Mouse (Mus musculus) lung, embryonic 16.5 days (tissue): ENCODE results near the gene Mkrn1. TPM values are rescaled to one million over a fixed set of nuclear protein-coding genes. Genes with fewer than 3 reads are reported as not detected.

Source experiments
- ATAC-seq: fragments of 200-750 bp; cut with Nextera tagmentation; 2 replicates; pipeline ENCODE4 v1.8.0; 2017; ENCODE audit warnings: low read depth, mild to moderate bottlenecking, moderate library complexity
- H3K27ac ChIP-seq: fragments of 300-500 bp; sonication (generic); 2 replicates; pipeline ENCODE4 v1.5.1; 2014; ENCODE audit warnings: mild to moderate bottlenecking, control low read depth, low read length
- H3K27me3 ChIP-seq: fragments of 300-500 bp; sonication (generic); 2 replicates; pipeline ENCODE4 v1.6.1; 2014; ENCODE audit warnings: low read depth, low read length, mixed read lengths; ENCODE audit not compliant: control insufficient read depth, insufficient read depth
- H3K36me3 ChIP-seq: fragments of 300-500 bp; sonication (generic); 2 replicates; pipeline ENCODE4 v1.6.1; 2014; ENCODE audit warnings: low read length; ENCODE audit not compliant: control insufficient read depth, insufficient read depth
- H3K4me1 ChIP-seq: fragments of 300-500 bp; sonication (generic); replicated peaks from 2 replicates; pipeline ENCODE4 v1.6.1; 2014; ENCODE audit warnings: low read length, mixed read lengths; ENCODE audit not compliant: control insufficient read depth, insufficient read depth
- H3K4me2 ChIP-seq: fragments of 300-500 bp; sonication (generic); 2 replicates; pipeline ENCODE4 v1.6.1; 2014; ENCODE audit warnings: low read depth, low read length, control low read depth
- H3K4me3 ChIP-seq: fragments of 300-500 bp; sonication (generic); 2 replicates; pipeline ENCODE4 v1.5.1; 2014; ENCODE audit warnings: mild to moderate bottlenecking, low read length, control low read depth
- H3K9ac ChIP-seq: fragments of 300-500 bp; sonication (generic); 2 replicates; pipeline ENCODE4 v1.6.1; 2014; ENCODE audit warnings: low read length, control low read depth
- H3K9me3 ChIP-seq: fragments of 300-500 bp; sonication (generic); 2 replicates; pipeline ENCODE4 v1.6.1; 2016; ENCODE audit warnings: low read length; ENCODE audit not compliant: control insufficient read depth
- WGBS: fragments of 180-500 bp; shearing (Covaris S2); extraction: QIAGEN DNeasy Blood & Tissue Kit; methylation state at CpG from one replicate; pipeline ENCODE4 v1.1.7; 2014; 5-methylcytosine and 5-hydroxymethylcytosine counted together
- polyA plus RNA-seq: library from polyadenylated mRNA; unstranded; fragments of >200 nt; fragmentation: Nextera tagmentation; extraction: Ambion mirVana; gene quantifications from 2 replicates; pipeline ENCODE4 v1.2.1, GENCODE M21; 2015

Gene Mkrn1
- polyA plus RNA-seq, 1 experiment from 2014 or later = 60.4 TPM

DNA sequence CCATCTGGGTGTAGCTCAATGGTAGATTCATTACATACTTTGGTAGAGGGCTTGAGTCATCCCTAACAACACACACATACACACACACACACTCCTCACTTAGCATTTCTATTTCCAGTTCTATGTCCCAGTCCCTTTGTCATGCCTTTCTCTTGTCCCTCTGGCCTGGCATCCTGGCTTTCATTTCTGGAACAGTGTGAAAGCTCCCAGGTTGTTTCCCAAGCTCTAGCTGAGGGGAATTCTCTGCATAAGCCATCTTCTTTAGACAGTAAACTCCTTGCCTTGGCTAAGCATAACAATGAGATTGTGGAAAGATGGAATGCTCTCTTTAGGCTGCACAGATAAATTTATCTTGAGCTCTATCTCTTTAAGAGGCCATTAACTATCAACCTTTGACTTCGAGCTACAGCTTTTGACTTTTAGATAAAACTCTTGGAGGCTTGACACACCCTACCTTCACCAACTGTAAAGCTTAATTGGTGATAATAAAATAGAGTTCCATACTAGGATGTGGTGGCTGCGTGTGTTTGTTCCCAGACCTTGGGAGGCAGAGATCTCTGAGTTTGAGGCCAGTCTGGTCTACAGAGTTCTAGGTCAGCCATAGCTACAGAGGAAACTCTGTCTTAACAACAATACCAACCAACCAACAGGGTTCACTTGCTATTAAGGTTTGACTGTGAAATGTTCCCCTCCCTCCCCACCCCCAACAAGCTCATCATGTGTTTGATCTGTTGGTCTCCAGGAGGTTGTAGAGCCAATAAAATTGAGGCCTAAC is 14.0 kb upstream of the Mkrn1 start:
- 62% methylated on average over 2 of the region's 2 CpGs for WGBS
- ATAC-seq = no peak

DNA sequence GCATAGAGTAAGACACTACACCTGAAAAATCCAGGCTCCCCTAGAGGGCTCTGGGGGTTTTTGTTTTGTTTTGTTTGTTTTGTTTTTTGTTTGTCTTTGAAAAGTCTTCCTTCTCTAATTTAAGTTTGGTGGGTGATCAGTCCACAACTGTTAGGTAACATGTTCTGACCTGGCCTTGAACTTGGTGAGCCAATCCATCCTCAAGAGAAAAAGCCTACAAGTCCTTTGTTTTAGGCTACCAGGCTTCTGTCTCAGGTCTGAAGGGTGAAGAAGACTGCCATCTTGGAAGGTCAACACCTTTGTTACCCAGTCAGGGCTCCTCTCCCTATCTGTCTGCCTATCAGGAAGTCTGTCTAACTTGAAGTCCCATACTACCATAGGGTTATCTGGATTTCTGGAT is 13.4 kb upstream of the Mkrn1 start:
- Histone ChIP-seq H3K9ac (no peak overlapping the region), H3K4me3 (no peak overlapping the region), H3K9me3 (no peaks in the 10 kb centered on the region), H3K4me2 (no peak overlapping the region), H3K4me1 (no peaks in the 10 kb centered on the region), H3K36me3 (no peaks in the 10 kb centered on the region), H3K27me3 (no peaks in the 10 kb centered on the region), H3K27ac (no peak overlapping the region)
- ATAC-seq = no peak

More for the DNA sequence above, 14.0 kb upstream of the Mkrn1 start:
- Histone ChIP-seq H3K4me2 (no peak overlapping the region), H3K4me1 (no peaks in the 10 kb centered on the region), H3K9ac (no peak overlapping the region), H3K27ac (no peak overlapping the region), H3K27me3 (no peaks in the 10 kb centered on the region), H3K9me3 (no peaks in the 10 kb centered on the region), H3K4me3 (no peak overlapping the region), H3K36me3 (no peaks in the 10 kb centered on the region)

DNA sequence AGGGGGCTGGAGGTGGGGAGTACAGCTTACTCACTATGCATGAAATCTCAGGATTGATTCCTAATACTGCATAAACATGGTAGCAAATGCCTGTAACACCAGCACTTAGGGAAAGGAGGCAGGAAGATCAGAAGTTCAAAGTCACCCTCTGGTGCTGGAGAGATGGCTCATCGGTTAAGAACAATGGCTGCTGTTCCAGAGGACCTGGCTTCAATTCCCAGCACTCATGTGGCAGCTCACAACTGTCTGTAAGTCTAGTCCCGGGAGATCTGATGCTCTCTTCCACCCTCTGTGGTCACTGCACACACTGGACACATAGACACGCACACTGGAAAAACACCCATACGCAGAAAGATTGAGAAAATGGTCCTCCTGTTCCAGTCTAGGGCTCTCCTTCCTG is 12.9 kb upstream of the Mkrn1 start:
- no peak for ATAC-seq
- Histone ChIP-seq H3K9me3 (no peaks in the 10 kb centered on the region), H3K36me3 (no peaks in the 10 kb centered on the region), H3K27ac (no peak overlapping the region), H3K4me2 (no peak overlapping the region), H3K27me3 (no peaks in the 10 kb centered on the region), H3K4me3 (no peak overlapping the region), H3K4me1 (no peaks in the 10 kb centered on the region), H3K9ac (no peak overlapping the region)
- WGBS = 78% methylated on average over 4 of the region's 4 CpGs

DNA sequence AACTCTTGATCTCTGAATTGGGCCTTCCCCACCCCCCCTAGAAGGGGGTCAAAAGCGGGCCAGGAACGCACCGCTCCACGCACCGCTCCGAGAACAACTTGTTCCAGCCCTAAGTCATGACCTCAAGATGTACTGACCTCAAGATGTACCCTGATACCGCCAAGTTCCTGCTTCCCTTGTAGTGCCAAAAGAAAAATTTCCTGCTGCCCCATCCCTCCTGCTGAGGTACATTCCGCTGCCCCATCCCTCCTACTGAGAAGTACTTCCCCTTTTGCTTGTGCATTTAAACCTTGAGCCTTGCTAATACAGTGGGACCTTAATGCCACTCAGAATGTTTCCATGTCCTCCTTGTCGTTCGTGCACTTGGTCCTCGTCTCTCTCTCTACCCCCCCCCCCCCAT is 10.5 kb upstream of the Mkrn1 start:
- Histone ChIP-seq H3K9ac (no peak overlapping the region), H3K36me3 (no peaks in the 10 kb centered on the region)

DNA sequence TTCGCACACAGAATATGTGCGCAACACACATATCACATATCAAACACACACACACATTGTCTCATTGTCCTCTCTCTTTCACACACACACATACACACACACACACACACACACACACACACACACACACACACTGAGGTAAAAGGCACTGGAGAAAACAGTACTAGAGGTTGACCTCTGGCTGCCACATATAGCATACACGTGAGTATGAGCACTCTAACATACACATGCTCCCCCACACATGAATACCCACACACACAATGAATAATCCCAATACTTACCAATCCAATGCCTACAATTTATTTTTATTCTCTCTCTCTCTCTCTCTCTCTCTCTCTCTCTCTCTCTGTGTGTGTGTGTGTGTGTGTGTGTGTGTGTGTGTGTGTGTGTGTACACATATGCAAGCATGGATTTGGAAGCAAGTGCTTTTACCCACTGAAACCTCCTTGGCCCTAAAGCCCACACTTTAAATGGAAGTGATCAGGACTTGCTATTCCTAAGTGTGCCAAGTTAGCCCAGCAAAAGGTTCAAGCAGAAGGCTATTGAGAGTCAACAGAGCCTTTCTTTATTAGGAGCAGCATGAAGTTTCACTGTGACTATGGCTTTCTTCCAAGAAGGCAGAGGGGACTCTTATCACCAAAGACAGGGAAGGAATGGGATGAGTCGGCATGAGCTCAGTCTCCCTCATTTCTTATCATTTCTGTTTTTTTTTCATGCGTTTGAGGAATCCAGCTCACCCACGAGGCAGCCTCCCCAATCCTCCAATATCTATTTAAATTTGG is 8.9 kb upstream of the Mkrn1 start:
- Histone ChIP-seq H3K4me3 (no peak overlapping the region), H3K9ac (no peak overlapping the region), H3K4me1 (no peaks in the 10 kb centered on the region), H3K4me2 (no peak overlapping the region), H3K36me3 (no peaks in the 10 kb centered on the region), H3K27me3 (no peaks in the 10 kb centered on the region), H3K9me3 (no peaks in the 10 kb centered on the region), H3K27ac (no peak overlapping the region)
- 59% methylated on average over 6 of the region's 6 CpGs for WGBS
- ATAC-seq = no peak

More for the DNA sequence above, 10.5 kb upstream of the Mkrn1 start:
- Histone ChIP-seq H3K9me3 (no peaks in the 10 kb centered on the region), H3K4me1 (no peaks in the 10 kb centered on the region), H3K27ac (no peak overlapping the region), H3K4me2 (no peak overlapping the region), H3K4me3 (no peak overlapping the region), H3K27me3 (no peaks in the 10 kb centered on the region)
- 69% methylated on average over 11 of the region's 11 CpGs for WGBS
- no peak for ATAC-seq

DNA sequence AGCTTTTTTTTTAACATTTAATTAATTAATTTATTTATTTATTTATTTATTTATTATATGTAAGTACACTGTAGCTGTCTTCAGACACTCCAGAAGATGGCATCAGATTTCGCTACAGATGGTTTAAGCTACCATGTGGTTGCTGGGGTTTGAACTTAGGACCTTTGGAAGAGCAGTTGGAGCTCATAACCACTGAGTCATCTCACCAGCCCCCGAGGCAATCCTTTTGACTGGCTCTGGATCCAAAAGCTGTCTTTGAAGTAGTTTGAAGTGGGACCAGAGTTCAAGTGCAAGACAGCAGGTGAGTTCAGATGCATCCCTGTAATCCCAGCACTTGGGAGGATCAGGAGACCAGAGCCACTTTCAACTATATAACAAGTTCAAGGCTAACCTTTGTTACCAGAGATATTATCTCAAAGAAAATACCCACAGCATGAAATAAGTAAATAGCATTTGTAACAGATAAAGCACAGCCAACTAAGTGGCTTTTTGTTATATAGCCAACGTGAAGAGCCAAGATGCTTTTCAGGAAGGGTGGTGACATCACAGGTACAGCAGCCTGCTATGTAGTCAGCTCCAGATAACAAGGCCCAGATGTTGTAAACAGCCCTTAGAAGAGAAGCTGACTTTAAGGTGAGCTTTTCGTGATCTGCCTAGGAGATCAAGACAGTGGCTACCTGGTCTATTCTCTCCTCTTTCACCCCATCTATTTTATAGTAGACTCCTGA is 7.2 kb upstream of the Mkrn1 start:
- ATAC-seq = no peak
- no peaks in the 10 kb centered on the region for H3K27me3 ChIP-seq
- H3K9me3 ChIP-seq = no peaks in the 10 kb centered on the region
- no peak overlapping the region for H3K9ac ChIP-seq
- no peaks in the 10 kb centered on the region for H3K36me3 ChIP-seq
- WGBS = 60% methylated on average over 4 of the region's 4 CpGs
- H3K27ac ChIP-seq = no peak overlapping the region
- no peaks in the 10 kb centered on the region for H3K4me1 ChIP-seq
- no peak overlapping the region for H3K4me2 ChIP-seq
- no peak overlapping the region for H3K4me3 ChIP-seq

DNA sequence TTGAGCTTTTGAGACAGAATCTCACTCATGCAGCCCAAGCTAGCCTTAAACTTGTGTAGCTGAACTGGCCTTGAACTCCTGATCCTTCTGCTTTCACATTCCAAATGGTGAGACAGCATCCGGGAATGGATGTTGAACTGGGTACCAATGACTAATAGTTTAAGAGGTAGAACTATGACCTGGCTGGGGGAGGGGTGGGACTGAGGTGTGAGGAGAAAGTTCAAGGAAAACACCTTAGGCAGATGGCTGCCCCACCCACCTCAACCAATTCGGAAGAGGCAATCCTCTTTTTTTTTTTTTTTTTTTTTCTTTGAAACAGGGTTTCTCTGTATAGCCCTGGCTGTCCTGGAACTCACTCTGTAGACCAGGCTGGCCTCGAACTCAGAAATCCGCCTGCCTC is 6.5 kb upstream of the Mkrn1 start:
- ATAC-seq = no peak
- no peaks in the 10 kb centered on the region for H3K36me3 ChIP-seq
- H3K9me3 ChIP-seq = no peaks in the 10 kb centered on the region
- H3K9ac ChIP-seq = no peak overlapping the region
- H3K4me1 ChIP-seq = no peaks in the 10 kb centered on the region
- H3K4me2 ChIP-seq = no peak overlapping the region
- no peaks in the 10 kb centered on the region for H3K27me3 ChIP-seq
- WGBS = 85% methylated on average over 4 of the region's 4 CpGs
- H3K4me3 ChIP-seq = no peak overlapping the region
- no peak overlapping the region for H3K27ac ChIP-seq

DNA sequence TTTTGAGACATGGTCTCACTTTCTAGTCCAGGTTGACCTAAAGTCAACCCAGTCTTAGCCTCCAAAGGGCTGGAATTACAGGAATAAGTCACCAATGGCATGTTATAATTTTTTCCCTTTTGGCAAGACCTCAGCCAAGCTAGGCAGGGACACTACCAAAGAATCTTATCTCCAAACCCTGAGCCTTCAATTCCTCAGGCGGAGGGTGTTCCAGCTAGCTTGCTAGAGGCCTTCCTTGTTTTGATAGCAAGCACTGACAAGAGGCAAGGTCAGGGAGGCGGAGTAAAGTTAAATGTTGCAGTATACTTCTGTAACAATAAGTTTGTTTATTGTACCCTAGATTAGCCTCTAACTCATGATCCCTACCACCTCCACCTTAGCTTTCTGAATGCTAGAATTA is 4.9 kb upstream of the Mkrn1 start:
- no peak overlapping the region for H3K4me3 ChIP-seq
- no peak overlapping the region for H3K4me2 ChIP-seq
- H3K4me1 ChIP-seq = no peaks in the 10 kb centered on the region
- no peak for ATAC-seq
- no peaks in the 10 kb centered on the region for H3K36me3 ChIP-seq
- H3K9ac ChIP-seq = no peak overlapping the region
- 77% methylated on average over 2 of the region's 2 CpGs for WGBS
- no peaks in the 10 kb centered on the region for H3K9me3 ChIP-seq
- no peak overlapping the region for H3K27ac ChIP-seq
- H3K27me3 ChIP-seq = 0 out of 2 replicates have a peak, but pooled peaks cover 2% of the 10 kb centered on the region

DNA sequence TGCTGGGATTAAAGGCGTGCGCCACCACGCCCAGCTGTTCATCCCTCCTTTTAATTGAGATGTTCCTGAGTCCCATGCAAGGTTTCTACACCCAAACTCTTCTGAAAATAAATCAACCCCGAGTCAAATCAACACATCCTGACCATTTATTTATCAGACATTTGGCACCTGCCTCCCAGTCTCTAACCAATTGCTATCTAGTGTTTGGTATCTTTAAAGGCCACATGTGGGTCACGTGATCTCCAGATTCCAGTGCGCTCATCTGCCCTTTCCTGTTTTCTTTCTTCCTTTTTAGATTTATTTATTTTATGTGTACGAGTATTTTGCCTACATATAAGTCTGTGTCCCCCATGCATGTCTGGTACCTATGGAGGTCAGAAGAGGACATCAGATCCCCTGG is 3.4 kb upstream of the Mkrn1 start:
- ATAC-seq = no peak
- WGBS = 78% methylated on average over 7 of the region's 7 CpGs
- no peak overlapping the region for H3K4me3 ChIP-seq
- H3K9me3 ChIP-seq = no peaks in the 10 kb centered on the region
- H3K9ac ChIP-seq = no peak overlapping the region
- 0 out of 2 replicates have a peak, but pooled peaks cover 2% of the 10 kb centered on the region for H3K27me3 ChIP-seq
- no peak overlapping the region for H3K27ac ChIP-seq
- H3K36me3 ChIP-seq = no peaks in the 10 kb centered on the region
- peaks cover 6% of the 10 kb centered on the region; the same call in 1 of the 2 replicates for H3K4me1 ChIP-seq
- H3K4me2 ChIP-seq = no peak overlapping the region
